Mouse (Mus musculus): ENCODE measurements at regions not wholly inside any gene's neighbourhood (a gene's known extent, or its start where the extent isn't known, plus 50 kb on each side); places are given as distances from the start of the nearest gene placed in this dataset.

DNA sequence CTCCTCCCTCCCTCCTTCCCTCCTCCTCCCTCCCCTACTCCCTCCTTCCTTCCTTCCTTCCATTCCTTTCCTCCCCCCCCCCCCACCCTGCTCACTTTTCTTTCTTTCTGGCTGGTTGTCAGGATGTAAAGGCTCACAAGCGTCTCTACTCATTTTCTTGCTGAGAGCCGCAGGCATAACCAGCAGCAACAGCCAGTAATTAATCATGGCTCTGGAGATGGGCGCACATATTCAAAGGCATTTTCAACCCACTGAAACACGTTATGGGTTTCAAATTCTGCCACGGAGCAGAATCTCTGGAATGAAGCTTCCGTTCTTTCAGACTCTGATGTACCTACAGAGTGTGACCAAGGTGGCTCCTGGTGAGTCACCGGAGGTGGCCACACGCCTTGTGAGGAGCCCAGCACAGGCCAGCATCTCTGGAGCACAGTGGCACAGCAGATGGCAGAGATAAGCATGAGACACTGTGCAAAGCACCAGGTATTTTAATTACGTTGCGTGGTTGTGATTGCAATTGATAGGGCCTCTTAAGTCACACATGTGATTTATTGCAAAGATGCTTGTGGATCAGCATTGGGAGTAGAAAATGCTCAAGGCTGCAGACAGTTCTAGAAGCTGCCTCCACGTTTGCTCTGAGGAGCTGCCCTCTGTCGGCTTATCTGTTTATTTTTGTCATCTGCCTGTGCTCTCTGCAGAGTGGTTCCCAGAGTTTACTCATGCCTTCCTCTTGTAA, 236.0 kb downstream of the Mtx2 start:
- no peak for DNase-seq (ENCODE audit: low spot score in 2 of 2)

GRCm38 (mm10) chr2:75062189-75062510, 236.5 kb downstream of the Mtx2 start:
- DNase-seq (ENCODE audit: low spot score in 2 of 2): no peak

GRCm38 (mm10) chr2:75064406-75065115, 239.0 kb downstream of the Mtx2 start:
- no peak for DNase-seq (ENCODE audit: low spot score in 2 of 2)

- DNase-seq (ENCODE audit: low spot score in 2 of 2): no peak
Measured at GRCm38 (mm10) chr2:75065304-75065703, 239.7 kb downstream of the Mtx2 start.

- no peak for DNase-seq (ENCODE audit: low spot score in 2 of 2)
Measured at GRCm38 (mm10) chr2:75069321-75069720, 243.7 kb downstream of the Mtx2 start.

GRCm38 (mm10) chr2:75072021-75072420, 246.4 kb downstream of the Mtx2 start:
- DNase-seq (ENCODE audit: low spot score in 2 of 2): no peak

- no peak for DNase-seq (ENCODE audit: low spot score in 2 of 2)
Measured at GRCm38 (mm10) chr2:75072471-75072870, 246.9 kb downstream of the Mtx2 start.

DNA sequence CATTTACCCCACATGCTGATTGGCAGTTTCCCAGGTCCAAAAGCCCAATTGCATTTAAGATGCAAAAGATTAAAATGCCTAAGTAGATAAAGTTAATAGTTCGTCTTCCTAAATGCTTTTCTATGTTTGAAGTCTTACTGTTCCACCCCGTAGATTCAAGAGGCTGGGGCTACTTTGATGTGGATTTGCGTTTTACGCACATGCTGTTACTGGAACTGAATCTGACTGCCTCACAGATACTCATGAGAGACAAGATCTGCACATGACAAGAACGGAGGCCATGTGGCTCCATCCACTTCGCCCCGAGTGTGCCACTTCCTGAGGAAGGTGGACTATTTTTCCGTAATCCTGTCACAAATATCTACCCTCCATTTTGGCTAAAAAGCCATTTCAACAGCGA, 247.6 kb downstream of the Mtx2 start:
- no peak for DNase-seq (ENCODE audit: low spot score in 2 of 2)

DNA sequence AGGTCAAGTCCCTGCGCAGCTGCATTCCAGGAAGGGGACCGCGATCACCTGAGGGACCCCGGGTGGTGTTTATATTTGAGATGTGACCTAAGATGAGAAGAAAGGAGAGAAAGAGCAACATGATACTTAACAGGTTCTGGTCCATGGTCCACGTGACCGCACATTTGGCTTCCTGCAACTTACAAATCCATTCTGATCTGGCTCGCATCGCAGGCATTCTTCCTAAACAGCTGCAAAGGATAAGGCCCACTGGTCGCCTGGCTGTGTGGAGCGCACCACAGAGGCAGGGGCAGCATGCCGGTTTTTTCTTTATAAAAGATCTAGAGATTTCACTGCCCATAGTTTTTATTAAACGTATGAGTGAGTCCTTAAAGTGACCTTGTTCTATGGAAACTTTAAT, 261.6 kb downstream of the Mtx2 start:
- DNase-seq (ENCODE audit: low spot score in 2 of 2): no peak

GRCm38 (mm10) chr2:75089186-75089585, 263.6 kb downstream of the Mtx2 start:
- no peak for DNase-seq (ENCODE audit: low spot score in 2 of 2)

DNA sequence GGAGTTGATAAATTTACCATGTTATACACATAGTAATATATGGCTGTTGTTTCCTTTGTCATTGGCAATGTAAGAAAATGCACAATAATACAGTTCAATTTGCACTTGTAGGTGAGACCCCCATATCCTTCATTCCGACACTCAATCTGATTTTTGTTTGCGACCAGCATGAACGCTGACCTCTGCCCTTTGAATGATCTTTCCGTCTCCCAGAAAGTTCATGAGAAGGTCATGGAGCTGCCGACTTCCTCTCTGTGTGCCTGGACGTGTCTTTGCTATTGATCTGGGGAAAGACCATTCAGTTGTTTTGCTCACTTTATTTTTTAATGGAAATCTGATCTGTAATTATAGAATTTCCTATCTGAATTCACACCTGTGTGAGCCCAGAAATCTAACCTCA, 264.0 kb downstream of the Mtx2 start:
- DNase-seq (ENCODE audit: low spot score in 2 of 2): no peak

DNA sequence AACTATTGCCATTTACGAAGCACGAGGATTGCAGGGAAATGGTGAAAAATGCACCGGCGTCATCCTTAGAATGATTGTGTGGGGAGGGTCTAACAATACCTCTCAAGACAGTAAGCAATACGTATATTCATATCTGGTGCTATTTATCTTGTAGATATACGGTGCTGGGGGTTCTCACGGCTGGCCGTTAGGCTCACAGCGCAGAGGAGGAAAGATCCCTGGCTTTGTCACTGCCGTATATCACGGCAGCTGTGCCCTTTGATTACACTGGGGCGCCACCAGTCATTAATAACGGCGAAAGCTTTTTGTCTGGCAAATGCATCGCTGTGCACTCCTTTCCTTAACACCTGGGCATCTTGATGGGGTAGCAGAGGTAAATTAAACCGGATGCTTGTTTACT, 264.8 kb downstream of the Mtx2 start:
- DNase-seq (ENCODE audit: low spot score in 2 of 2): no peak

DNA sequence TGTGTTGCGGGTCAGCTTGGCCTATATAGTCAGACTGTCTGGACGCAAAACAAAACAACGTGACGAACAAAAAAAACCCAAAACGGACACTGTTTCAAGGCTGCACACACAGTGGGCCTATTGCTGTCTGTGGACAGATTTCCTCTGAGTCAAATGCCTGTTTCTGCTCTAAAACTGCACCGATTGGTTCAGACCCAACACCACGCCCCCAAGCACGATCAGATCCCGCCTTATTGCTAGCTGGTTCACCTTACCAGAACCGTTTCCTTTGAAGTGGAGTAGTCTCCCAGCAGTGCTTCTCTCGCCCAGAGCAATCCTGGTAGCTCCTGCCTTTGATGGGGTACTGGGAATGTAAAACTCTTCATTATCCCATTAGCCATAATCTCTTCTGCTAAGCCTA, 275.9 kb downstream of the Mtx2 start:
- no peak for DNase-seq (ENCODE audit: low spot score in 2 of 2)

DNA sequence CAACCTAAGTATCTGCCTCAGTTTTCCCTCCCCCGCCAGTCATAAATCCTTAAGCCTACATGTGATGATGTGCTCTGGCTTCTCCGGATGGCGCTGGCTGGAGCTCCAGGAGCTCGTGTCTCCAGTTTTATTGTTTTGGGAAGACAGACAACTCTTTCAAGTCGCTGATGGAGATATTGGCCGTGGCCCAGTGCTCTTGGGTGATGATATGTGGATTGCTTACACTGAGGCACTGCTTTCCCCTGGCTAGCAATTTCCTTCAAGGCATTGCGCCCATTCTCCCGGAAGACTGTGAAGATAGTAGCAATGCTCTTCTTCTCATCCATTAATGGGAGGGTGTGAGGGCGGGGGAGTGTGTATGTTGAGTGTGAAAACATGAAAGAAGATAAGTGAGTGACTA, 287.1 kb downstream of the Mtx2 start:
- DNase-seq (ENCODE audit: low spot score in 2 of 2): no peak

DNA sequence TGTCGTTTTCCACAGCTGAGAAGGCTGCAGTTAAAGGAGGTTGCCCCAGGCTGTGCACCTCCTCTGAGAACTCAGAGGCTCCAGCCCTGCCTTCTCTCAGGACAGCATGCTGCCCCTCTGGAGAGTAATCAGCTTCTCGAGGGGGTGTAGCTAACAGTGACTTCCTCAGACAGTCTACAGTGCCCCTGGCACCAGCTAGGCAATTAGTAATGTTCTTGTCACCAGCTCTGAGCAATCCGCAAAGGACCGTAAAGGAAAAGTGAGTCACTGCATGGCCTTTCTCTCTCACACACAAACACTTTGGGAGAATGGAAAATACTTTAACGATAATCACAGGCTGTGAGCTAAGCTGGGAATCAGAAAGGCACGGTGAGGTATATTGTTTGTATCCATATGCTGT, 288.8 kb downstream of the Mtx2 start:
- DNase-seq (ENCODE audit: low spot score in 2 of 2): no peak

DNA sequence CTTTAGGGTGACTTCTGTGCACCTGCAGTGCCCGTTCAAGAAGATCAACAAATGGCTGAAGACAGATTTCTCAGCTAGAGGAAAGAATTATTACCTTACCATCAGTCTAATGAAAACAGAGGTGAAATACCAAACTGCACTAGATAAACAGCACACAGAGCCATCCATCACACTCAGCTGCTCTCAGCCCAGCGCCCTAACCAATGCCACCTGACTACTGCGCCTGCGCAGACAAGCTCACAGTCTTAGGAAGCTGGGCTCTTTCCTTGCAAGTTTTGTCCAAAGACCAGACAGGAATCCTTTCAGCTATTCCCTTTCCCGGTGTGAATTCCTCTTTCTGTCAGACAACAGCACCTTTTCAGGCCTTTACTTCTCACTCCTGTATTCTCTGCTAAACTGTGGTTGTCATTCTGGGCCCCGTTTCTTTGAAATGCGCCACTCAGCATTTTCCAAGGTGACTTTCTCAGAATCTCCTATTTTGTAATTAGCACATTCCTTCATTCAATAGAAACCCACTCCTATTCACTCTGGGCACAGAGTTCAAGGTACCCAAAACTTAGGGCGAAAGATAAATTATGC, 292.8 kb downstream of the Mtx2 start:
- DNase-seq (ENCODE audit: low spot score in 2 of 2): no peak

- DNase-seq (ENCODE audit: low spot score in 2 of 2): no peak
Measured at GRCm38 (mm10) chr2:75119599-75119998, 294.0 kb downstream of the Mtx2 start.

DNA sequence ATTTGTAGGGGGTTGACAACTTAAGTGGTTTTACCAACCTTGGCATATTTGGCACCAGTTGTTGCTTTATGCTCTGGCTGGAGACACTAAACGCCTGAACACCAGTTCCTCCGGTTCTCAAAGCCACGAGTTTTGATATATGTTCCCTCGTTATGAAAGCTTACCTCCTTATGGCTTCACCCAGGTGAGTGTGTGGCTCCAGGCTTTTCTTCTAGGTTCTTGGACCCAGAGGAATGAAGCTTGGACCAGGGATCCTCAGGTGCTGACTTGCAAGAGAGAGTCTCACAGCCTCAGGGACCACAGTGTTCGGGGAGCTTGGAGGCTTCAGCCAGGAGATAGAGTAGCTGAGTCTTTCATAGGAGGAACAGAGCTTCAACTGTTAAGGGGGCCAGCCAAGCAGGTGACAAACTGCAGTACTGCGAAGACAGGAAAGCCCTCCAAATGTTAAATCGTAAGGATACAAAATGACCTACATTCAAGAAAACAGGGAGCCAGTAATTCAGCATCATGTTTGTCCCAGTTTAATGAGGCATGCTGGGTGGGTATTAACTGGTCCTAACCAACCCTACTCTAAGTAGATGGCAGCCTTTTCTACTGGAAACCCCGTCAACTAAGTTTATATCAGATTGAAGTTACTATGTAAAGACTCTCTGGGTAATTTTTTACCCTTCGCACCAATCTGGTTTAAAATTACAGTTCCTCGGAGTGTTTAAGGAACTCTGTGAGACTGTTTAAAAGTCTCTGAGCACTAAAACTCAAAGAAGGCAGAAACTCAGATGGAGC, 307.9 kb downstream of the Mtx2 start:
- no peak for DNase-seq (ENCODE audit: low spot score in 2 of 2)

DNA sequence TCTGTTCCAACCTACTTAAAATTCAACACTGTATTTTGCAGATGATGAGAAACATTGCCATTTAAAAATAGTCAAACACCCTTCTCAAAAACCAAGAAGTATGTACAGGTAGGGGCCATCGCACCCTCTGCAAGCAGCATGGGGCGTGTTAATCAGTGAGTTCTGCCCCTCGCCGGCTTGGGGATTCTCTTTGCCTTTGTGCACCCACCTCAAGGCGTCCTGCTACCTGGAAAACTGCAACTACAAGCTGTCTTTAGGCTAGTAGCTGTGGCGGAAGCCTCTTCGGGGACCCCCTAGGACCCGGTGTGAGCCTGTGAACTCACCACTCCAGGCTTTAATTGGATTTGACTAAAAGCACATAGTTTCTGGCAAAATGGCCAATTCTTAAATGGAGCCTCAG, 311.0 kb downstream of the Mtx2 start:
- DNase-seq (ENCODE audit: low spot score in 2 of 2): no peak

DNA sequence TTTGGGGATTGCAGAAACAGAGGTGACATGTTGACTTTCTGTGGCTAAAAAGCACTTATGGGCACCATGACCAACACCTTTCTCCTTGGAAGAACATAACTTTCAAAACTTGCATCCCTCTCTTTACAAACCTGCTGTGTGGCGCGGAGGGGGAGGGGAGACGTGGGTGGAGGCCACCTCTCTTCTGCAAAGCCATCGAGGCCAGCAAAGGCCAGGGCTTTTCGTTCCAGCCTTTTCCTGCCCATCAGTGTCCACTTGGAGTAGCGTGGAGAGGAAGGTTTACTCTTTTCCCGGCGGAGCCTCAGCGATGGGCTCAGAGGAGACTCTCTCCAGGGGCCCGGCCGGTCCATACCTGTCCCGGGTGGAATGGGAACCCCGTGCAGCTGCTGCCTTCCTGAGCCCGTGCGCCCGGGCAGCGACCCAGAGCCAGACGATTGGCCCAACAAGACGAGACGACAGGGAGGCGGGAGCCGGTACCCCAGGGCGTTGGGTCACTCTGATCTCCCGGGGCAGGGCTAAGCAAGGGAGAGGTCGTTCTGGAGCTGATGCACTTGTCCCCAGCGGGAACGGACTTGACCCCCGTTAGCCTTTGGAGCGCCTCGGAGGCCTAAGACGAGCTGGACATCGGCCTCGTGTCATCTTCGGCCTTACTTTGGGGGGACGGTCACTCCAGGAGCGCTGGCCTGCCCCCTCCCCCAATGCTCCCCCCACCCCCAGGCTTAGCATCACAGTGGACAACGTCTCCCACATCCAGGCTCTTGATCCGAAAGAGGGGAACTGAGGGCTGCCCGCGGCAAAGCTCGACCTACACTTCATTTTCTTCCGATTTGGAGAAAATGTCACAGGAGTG, 311.8 kb downstream of the Mtx2 start:
- DNase-seq (ENCODE audit: low spot score in 2 of 2): no peak

- DNase-seq (ENCODE audit: low spot score in 2 of 2): peak; percentile 48 to 64
Measured at GRCm38 (mm10) chr2:75137983-75138745, 312.6 kb downstream of the Mtx2 start.

All from frontal cortex, postnatal 25 days (tissue).